Mouse (Mus musculus) cerebellum, postnatal 36 days (tissue): ENCODE results near the gene Tgfbr3.
"Not testable (repeated sequence)": the region's sequence is repeated elsewhere in the genome, so short reads cannot be mapped to it uniquely, and the experiment has no call there.

Source experiments
- DNase-seq, 2 experiments: peaks; one replicate each; pipeline ENCODE4 v3.0.0; 2021 to 2022; ENCODE audit warnings: mixed read lengths in 2 of 2

The Tgfbr3 gene

GRCm38 (mm10) chr5:107279263-107279662 is 10.2 kb downstream of the Tgfbr3 start:
- DNase-seq, result peak; percentile 79 to 80

- no peak for DNase-seq
Measured at GRCm38 (mm10) chr5:107276186-107276585, 13.2 kb downstream of the Tgfbr3 start.

GRCm38 (mm10) chr5:107272252-107273028 is 17.0 kb downstream of the Tgfbr3 start:
- DNase-seq, result no peak

GRCm38 (mm10) chr5:107269006-107269328 is 20.5 kb downstream of the Tgfbr3 start:
- no peak for DNase-seq

- no peak for DNase-seq
Measured at GRCm38 (mm10) chr5:107268121-107269005, 21.1 kb downstream of the Tgfbr3 start.

GRCm38 (mm10) chr5:107266566-107266965 is 22.9 kb downstream of the Tgfbr3 start:
- DNase-seq, result no peak

- DNase-seq, result no peak
Measured at GRCm38 (mm10) chr5:107264426-107265360, 24.7 kb downstream of the Tgfbr3 start.

GRCm38 (mm10) chr5:107263836-107264235 is 25.6 kb downstream of the Tgfbr3 start:
- DNase-seq, result no peak

- DNase-seq, result no peak
Measured at GRCm38 (mm10) chr5:107261930-107262329, 27.5 kb downstream of the Tgfbr3 start.

GRCm38 (mm10) chr5:107260708-107261495 is 28.5 kb downstream of the Tgfbr3 start:
- peak; percentile 70 to 73 for DNase-seq

- DNase-seq, result no peak
Measured at GRCm38 (mm10) chr5:107259487-107260040, 29.9 kb downstream of the Tgfbr3 start.

GRCm38 (mm10) chr5:107253395-107253794 is 36.0 kb downstream of the Tgfbr3 start:
- DNase-seq, result no peak

- no peak for DNase-seq
Measured at GRCm38 (mm10) chr5:107252435-107252834, 37.0 kb downstream of the Tgfbr3 start.

- peak in 1 of 2 experiments; percentile 28 for DNase-seq
Measured at GRCm38 (mm10) chr5:107251751-107252305, 37.6 kb downstream of the Tgfbr3 start.

- DNase-seq, result no peak
Measured at GRCm38 (mm10) chr5:107250548-107251272, 38.7 kb downstream of the Tgfbr3 start.

- DNase-seq, result no peak
Measured at GRCm38 (mm10) chr5:107248732-107249131, 40.7 kb downstream of the Tgfbr3 start.

- DNase-seq, result not testable (repeated sequence)
Measured at GRCm38 (mm10) chr5:107248302-107248701, 41.1 kb downstream of the Tgfbr3 start.

- DNase-seq, result no peak
Measured at GRCm38 (mm10) chr5:107247786-107248185, 41.6 kb downstream of the Tgfbr3 start.

- no peak for DNase-seq
Measured at GRCm38 (mm10) chr5:107243445-107243844, 46.0 kb downstream of the Tgfbr3 start.

- no peak for DNase-seq
Measured at GRCm38 (mm10) chr5:107242993-107243392, 46.4 kb downstream of the Tgfbr3 start.
